Mouse (Mus musculus) MN1 (cell line): ENCODE measurements around the gene Syn3.
"Not testable (repeated sequence)": the region's sequence is repeated elsewhere in the genome, so short reads cannot be mapped to it uniquely, and the experiment has no call there.

Experiments used
- DNase-seq: peaks from one replicate; pipeline ENCODE4 v3.0.0-alpha.2; 2016; ENCODE audit warnings: low spot score

The Syn3 gene

DNA sequence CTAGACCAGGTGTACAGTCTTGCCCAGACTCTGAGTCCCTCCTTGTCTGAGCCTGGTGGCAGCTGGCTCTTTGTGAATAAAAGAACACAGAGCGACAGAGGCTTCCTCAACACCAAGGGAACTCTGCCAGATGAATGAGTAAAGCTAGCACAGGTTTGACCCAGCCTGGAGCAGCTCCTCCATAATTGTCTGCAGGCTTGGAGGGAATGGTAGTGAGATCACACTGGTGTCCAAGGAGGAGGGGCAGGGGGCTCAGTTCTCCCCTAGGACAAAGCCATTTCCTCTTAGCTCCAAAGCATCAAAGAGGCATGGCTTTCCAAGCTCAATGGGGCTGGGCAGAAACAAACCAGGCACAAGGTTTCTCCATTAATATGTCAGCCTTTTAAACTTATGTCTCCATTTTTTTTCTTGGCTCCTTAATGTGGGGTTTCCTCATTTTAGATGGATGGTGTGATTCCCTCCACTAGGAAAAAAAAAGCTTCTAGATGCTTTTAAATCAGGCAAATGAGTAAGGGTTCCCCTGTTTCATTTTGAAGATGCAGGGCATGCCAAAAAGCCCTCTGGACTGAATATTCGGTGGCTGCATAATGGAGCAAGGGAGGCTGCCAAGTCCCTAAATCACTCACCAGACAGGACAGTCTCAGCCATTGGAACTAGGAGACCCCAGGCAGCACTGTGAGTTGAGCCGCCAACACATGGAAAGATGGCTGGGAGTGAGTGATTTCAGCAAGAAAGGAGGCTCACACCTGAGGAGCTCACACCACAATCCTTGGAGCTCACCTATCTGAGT, 349.5 kb downstream of the Syn3 start:
- no peak for DNase-seq

- DNase-seq = no peak
These were observed 359.5 kb downstream of the Syn3 start for GRCm38 (mm10) chr10:86139061-86139681.

DNA sequence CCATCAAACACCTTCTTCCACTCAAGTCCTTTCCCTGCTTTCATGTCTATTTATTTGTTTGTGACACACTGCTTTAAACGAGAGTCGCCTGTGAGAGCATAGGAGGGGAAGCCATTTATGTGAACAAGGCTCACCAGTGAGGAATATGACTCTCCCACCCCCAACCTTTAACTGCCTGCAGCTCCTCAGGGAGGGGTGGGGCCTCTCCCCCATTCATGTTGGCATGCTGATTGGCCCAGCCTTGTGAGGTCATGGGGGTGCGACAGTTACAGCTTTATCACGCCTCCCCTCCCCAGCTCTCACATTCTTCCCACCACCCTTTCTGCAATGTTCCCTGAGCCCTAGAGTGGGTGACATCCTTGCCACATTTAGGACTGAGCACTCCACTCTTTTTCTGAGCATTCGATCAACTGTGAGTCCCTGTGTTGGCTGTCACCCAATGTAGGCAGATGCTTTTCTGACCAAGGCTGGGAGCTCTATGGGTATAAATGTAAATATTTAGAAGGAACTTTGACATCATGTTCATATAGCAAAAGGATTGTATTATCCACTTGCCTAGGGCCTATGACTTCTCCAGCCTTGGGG, 361.0 kb downstream of the Syn3 start:
- DNase-seq = no peak

GRCm38 (mm10) chr10:86137106-86137505, 361.6 kb downstream of the Syn3 start:
- no peak for DNase-seq

- no peak for DNase-seq
These were observed 362.4 kb downstream of the Syn3 start for GRCm38 (mm10) chr10:86136249-86136648.

- DNase-seq = no peak
These were observed 363.8 kb downstream of the Syn3 start for GRCm38 (mm10) chr10:86134848-86135247.

GRCm38 (mm10) chr10:86134336-86134735, 364.4 kb downstream of the Syn3 start:
- no peak for DNase-seq

DNA sequence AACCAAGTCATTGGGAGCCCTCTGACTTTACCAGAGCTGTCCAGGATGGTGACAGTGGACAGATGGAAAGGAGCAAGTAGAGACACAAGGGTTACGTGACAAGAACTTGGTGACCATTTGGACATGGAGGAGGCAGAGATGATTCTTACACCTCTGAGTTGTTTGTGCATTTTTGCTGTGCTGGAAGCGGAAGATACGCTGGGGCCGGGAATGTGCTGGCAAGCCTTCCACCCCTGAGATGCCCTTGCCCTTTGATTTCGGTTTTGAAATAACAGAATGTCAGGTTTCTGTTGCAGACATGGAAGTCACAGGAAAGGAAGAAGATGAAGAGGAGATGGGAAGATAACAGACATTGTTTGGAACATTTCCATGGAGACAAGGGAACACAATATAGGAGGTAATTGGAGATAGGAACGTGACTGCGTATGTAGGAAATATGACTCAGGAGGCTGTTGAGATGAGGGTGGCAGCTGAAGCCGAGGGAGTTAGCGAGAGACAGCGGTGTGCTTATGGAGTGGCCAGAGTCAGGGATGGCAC, 366.2 kb downstream of the Syn3 start:
- DNase-seq = no peak

DNA sequence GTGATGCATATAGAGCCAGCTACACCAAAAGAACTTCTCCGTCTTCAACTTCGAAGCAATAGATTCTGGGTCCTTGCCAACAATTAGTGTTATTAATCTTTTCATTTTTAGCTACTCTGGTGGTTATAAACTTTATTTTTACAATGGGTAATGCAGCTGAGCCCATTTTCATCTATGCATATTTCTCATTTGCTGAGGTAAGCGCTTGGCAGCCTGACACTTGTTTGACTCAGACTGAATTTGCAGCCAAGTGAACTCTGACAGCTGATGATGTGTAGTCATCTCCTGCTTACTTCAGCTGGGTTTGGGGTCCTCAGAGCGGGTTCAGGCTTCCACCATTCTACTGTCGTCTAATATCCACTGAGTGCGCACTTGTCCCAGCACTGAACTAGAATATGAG, 369.6 kb downstream of the Syn3 start:
- DNase-seq = no peak

- peak; percentile 82 for DNase-seq
These were observed 372.2 kb downstream of the Syn3 start for GRCm38 (mm10) chr10:86126478-86126877.

DNA sequence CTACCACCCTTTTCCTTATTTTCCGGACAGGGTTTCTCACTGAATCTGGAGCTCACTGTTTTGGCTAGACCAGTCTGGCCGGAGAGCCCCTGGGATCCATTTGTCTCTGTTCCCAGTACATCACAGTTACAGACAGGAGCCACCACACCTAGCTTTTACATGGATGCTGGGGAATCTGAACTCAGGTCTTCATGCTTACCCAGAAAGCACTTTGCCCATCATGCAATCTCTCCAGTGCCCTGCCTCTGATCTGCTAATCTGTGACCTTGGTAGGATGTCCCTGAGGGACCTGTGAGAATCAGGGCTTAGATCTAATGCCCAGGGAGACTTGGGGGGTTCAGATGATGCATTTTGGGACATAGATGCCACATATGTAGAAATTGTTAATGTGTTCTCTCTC, 373.3 kb downstream of the Syn3 start:
- DNase-seq = no peak

- no peak for DNase-seq
These were observed 374.6 kb downstream of the Syn3 start for GRCm38 (mm10) chr10:86124115-86124514.

- no peak for DNase-seq
These were observed 375.5 kb downstream of the Syn3 start for GRCm38 (mm10) chr10:86123224-86123623.

DNA sequence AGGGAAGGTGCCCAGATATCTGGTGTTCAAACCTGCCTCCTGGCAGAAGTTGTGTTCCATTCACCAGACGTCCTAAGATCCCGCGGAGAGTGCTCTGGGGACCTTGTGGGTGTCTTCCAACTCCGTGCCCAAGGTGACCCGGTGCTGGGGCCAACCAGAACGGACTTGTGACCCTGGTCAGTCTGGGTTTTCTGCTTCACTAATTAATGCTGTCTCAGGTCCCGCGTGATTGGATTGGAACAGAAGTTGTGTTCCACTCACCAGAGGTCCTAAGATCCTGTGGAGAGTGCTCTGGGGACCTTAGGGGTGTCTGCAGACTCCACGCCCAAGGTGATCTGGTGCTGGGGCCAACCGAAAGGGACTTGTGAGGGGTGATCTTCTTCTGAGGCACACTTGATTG, 376.2 kb downstream of the Syn3 start:
- not testable (repeated sequence) for DNase-seq

- DNase-seq = no peak
These were observed 382.4 kb downstream of the Syn3 start for GRCm38 (mm10) chr10:86116268-86116667.

- no peak for DNase-seq
These were observed 384.3 kb downstream of the Syn3 start for GRCm38 (mm10) chr10:86114431-86114848.

- DNase-seq = no peak
These were observed 389.9 kb downstream of the Syn3 start for GRCm38 (mm10) chr10:86108797-86109196.

GRCm38 (mm10) chr10:86107681-86108080, 391.0 kb downstream of the Syn3 start:
- no peak for DNase-seq

GRCm38 (mm10) chr10:86103976-86104375, 394.7 kb downstream of the Syn3 start:
- no peak for DNase-seq

DNA sequence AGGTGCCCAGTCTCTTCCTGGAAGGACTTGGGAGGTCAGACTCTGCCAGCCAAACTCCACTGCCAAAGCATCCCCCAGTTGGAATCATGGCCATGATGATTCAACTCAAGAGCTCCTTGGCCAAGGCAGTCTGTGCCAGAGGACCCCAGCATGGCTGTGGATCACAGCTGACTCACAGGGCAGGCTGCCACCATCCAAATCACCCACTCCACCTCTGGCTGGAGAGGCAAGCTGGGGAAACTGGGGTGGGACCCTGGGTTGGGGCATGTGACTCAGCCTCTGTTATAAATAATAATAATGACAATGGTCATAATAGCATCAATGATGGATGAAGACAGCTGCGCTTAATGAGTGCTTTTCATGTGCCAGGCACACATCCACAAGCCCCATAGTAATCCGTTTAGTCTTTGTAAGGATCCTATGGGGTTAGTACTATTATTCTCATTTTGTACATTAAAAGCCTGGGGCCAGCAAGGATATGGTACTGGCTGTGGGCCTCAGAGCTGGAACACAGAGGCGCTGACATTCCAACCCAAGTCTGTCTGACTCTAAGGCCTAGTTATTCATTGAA, 398.3 kb downstream of the Syn3 start:
- no peak for DNase-seq

DNA sequence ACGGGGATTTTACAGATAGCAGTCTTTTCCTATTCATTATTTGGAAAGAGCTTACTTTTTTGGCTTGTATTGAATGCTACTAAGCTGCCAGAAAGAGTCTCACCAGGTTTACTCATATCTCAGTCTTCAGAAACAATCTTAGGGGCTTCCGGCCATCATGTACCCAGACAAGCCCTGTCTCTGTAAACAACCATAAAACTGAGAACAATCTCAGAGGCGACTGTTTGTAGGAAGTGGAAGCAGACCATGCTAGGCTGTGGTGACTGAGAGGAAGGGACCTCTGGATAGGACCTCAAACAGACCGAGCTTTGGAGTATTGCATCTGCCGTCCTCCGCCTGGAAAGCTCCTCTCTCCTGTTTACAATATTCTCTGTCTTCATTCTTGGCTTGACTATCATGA, 400.3 kb downstream of the Syn3 start:
- no peak for DNase-seq

DNA sequence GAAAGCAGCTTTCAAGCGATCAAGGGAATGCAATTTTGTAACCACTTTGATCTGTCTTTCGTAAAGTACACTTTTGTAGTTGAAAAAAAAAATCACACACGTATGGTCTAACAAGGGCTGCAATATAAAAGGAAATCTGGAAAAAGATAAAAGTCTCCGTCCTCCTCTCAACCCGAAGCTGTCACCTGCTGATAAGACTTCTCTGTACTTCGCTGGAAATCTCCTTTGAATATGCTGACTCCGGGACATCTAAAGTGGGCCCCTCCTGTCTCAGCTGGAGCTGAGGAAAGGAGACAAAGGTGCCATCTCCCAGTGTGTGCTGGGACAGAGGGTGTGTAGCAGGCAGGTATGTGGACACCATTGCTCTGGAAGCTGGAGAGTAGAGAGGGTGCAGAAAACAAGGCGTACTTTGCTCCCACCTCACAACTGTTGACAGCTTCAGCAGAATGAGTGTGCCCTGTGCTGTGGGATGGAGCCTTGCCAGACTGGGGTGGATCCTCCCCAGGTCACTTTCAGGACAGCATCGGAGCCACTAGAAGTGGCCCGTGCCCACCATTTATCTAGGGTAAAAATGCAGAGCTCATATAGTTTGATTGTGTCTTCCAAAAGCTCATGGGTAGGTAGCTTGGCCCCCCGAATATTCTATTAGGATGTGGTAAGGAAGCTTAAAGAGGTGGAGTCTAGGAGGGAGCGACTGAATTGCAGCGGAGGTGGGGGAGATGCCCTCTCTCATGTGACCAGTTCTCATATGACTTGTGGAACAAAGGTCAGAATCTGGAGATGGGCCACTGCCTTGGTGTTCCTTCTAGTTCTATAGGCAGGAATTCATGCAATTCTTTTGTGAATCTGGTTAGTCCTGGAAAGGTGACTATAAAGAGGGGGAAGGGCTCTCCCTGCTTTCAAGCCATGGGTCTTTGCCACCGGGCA, 405.3 kb downstream of the Syn3 start:
- no peak for DNase-seq
